Mouse (Mus musculus): ENCODE results near the gene Afap1.

DNA sequence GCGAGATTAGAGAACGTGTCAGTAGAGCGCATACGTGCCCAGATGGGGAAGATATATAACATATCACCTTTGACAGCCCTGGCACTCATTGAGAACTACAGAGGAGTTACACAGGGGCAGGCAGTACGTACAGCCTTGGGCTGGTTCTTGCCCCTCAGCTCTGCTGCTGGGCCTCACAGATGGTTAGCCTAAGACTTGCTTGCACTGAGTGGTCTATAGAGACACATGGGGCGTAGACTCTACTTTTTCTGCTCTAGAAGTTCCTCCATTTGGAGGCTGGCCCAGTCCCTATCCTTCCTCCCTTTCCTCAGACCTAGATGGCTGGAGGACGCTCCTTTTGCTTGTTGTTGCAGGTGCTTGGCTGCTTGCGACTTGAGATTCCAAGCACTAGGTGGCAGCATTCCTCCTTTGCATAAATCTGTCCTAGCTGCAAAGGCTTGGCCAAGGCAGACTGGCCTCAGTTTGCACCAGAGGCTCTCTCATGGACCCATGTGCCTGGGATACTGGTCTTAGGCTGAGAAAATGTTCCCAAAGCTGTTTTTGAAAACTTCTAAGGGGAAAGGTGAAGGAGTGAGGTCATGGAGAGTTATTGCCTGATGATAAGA is 22.6 kb upstream of the Afap1 start:
- TF ChIP-seq CTCF (IDR thresholded peaks at IDR 0.05; ENCODE audit: low read depth) (peak; percentile 88), EP300 (IDR thresholded peaks at IDR 0.05; ENCODE audit: low read depth) (no peak)

All from liver, postnatal 0 days (tissue).